Mouse (Mus musculus): ENCODE results near the gene Tyk2.
A peak's percentile ranks its signal among the peaks of the same experiment; 100 is the strongest.

The Tyk2 gene

GRCm38 (mm10) chr9:21131059-21131956, at the start of gene Tyk2:
Gene Tyk2, minus strand, starts transcription at chr9:21131243.
- peak; percentile 93 to 95 for DNase-seq

- DNase-seq: no peak
Measured at GRCm38 (mm10) chr9:21180841-21181240, 49.8 kb upstream of the Tyk2 start.

DNA sequence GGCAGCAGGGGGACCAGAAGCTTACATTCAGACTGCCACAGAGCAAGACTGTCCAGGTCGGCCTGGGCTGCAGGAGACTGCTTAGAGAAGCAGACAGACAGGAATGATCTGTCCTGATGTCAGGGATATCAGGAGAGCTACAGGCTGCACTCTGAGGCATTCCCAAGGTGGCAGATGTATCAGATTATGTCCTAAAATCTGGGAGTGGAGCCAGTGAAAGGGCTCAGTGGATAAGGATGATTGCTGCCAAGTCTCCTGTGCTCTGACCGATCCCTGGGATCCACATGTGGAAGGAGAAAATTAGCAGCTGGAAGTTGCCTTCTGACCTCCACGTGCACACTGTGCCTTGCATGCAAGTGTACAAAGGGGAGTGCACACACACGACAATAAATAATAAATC, 49.4 kb upstream of the Tyk2 start:
- no peak for DNase-seq

DNA sequence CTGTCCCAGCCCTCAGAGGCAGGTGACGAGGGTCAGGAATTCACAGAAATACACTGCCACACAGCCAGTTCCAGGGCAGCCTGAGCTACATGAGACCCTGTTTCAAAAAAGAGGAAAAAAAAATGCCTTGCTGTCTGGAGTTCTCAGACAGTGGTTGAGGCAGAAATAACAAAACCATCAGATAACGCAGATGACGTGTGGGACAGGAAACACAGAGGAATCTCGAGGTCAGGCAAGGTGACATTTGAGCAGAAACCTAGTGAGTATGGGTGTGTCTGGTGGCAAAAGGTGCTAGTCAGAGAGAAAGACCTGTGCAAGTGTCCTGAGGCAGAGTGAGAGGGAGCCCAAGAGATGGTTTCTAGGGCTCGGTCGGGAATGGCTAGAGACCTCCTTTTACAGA, 41.3 kb upstream of the Tyk2 start:
- DNase-seq: no peak

DNA sequence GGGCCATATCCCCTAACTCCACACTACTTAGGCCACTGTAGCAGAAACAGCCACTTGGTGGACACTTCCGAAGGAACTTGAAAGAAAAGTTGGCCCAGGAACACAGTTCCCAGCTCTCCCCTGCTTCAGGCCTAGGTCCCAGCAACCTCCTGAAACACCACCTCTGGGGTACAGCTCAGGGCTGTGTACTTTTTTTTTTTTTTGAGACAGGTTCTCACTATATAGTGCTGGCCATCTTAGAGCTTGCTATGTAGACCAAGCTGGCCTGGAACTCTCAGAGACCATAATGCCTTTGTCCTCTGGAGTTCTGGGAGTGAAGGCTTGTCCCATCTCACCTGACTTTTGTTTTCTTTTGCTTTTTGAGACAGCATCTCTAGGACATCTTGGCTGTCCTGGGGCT, 38.1 kb upstream of the Tyk2 start:
- DNase-seq: no peak

DNA sequence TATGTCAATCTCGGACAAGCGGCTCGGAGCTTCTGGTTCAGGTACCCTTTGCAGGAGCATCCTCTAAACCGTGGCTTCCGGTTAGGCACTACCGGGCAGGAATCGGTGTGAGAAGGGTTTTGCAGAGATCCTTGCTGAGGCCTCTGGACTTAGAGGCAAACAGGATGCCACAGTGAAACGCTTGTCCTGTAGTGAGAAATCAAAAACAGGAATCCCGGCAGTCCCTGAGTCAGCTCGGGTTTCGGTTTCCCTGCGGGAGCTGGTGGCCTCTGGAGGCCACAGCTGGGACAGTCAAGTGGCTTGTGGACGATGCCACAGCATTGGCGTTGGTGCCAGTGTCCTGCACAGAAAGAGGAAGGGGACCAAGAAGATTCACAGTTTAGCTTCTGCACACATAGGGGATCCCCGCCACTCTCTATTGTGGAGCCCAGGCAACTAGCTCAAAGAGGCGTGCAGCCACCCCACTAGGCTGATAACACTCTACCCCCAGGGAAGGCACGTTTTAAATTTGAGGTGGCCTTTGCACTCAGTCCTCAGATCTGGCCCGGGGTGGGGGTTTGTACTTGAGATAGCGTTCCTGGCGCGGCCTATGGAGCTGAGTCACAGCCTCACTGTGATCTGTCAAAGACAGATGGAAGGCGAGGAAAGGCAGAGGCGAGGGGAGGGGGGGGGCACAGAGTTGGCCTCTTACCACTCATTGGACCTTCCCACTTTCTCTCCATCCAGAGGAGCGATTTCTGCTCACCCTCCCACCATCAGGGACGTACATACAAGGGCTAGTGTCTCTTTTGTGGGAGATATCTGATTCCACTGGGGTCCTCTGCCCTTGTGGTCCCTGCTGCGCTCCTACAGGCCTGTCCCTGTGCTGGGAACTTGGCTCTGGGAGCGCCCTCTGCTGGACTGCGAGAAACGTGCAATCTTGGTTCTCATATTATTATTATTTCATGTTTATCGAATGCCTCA, 37.4 kb upstream of the Tyk2 start:
- DNase-seq: peak; percentile 83 to 87

DNA sequence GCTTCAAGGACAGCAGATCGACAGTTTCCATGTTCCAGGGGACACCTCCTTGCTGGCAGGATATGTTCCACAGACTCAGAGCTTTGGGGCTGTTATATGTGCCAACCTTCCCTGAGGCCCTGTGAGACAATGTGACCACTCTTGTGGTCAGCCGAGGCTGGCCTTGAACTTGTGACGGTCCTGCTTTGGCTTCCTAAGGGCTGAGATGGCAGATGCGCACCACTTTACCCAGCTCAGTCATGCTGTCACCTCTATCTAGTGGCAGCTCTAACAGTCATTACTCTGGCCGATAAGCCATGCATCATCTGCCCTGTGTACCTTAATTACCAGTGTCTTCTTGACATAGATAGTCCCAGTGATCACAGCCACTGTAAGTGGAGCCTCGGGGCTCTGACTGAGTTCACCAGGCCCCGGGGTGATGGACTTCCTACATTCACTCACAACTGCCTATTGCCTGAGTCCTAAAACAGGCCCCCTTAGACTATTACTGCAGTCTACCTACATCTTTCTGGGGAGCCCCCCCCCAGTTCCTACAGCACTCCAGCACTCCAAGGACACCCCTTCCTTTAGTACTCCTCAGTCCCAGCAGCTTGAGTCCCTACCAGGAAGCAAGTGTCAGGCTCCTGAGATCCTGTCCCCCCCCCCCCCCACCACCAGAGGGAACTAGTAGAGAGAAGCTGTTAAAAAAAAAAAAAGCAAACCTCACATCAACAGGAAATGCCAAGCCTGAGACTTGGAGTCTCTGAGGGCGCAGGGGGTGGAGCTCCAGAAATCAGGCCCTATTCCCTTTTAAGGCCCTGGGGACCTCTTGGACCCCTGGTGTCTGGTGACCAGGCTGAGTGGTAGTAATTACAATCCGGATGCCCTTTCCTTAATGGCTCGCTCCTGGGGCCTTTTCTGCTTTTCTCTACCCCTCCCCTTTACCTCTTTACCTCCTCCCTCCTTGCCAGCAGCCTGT, 36.4 kb upstream of the Tyk2 start:
- peak; percentile 64 to 82 for DNase-seq

- DNase-seq: no peak
Measured at GRCm38 (mm10) chr9:21166516-21166915, 35.5 kb upstream of the Tyk2 start.

GRCm38 (mm10) chr9:21165952-21166451, 35.0 kb upstream of the Tyk2 start:
- DNase-seq: peak; percentile 68 to 78

GRCm38 (mm10) chr9:21165041-21165951, 34.3 kb upstream of the Tyk2 start, which contains the start of gene Pde4a:
Gene Pde4a, plus strand, starts transcription at chr9:21165714.
- peak; percentile 73 to 86 for DNase-seq

DNA sequence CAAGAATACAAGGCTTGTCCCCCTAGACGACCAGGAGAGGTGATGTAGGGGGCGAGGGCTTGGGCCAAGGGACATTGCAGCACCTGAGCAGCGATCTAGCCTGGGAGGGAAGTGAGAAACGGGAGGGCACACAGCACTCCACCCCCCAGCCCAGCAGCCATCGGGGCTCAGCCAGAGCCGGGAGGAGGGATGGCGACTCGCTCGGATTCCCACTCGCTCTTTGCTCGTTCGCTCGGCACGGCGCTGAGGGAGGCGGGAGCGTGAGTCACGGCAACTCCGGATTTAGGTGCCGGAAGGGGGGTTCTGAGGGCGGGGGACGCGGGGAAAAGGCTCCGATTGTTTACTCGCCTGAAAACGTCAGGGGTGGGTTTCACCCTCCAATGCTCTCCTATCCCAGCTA, 33.0 kb upstream of the Tyk2 start:
- DNase-seq: peak in 1 of 2 experiments; percentile 35

GRCm38 (mm10) chr9:21163086-21164050, 32.3 kb upstream of the Tyk2 start:
- DNase-seq: no peak

DNA sequence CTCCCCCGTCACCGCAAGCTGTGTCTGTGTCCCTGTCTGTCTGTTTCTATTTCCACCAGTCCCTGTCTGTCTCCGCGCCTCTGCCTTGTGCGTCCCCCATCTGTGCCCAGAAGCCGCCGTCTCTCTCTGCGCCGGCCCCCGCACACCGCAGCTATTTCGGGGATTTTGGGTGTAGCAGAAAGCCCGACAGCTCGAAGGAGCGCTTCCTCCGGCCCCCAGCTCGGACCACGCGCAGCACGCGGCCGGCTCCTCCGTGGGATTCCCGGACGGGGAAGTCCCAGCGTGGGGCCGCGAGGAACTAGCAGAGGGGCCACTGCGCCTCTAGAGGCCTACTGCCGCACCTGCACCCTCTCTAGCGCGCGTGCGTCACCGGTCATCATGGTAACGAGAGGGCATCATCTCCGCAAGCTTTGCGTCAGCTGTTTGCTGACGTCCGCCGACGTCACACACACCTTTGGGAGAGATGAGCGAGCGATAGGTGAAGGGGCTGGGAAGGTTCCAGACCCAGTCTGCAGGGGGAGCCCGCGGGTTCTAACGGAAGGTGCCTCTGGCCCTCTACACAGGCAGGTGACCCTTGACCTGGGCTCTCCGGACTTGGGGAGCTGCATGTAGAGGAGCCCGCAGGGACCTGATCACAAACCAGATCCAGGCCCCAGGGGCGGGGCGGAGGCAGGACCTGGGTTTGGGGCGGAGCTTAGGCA, 30.3 kb upstream of the Tyk2 start:
- peak; percentile 88 to 91 for DNase-seq

DNA sequence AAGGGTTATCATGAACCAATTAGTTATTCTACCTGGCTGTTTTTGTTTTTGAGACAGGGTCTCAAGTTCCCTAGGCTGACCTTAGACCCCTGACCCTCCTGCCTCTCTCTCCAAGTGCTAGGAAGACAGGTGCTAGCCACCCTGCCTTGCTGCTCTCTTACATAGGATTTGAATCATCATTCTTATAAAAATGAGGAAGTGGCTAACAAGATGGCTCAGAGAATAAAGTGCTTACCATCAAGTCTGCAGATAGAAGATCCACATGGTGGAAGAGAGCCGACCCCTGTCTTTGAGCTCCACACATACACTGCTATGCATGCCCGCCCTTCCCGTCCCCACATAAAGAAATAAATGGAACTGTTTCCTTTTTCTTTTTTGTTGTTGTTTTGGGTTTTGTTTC, 23.7 kb upstream of the Tyk2 start:
- DNase-seq: no peak

- DNase-seq: peak; percentile 48 to 61
Measured at GRCm38 (mm10) chr9:21153833-21154232, 22.8 kb upstream of the Tyk2 start.

DNA sequence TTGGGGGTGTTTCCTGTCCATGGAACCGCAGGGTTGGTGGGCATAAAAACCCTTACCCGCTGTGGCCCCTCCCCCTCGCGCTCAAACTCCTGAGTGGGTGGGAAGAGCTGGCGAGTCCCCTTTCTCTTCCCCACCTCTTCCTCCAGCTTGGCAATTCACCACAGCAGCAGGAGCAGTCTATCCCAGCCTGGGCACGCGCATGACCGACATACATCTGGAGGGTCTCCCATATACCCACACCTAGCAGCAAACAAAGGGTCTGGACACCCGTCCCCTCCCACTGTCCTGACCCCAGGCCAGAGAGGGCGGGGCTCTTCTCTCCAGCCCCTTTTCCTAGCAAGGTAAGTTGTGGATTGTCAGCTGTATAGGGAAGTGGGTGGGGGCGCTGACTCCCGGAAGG, 22.3 kb upstream of the Tyk2 start:
- peak in 1 of 2 experiments; percentile 34 for DNase-seq

DNA sequence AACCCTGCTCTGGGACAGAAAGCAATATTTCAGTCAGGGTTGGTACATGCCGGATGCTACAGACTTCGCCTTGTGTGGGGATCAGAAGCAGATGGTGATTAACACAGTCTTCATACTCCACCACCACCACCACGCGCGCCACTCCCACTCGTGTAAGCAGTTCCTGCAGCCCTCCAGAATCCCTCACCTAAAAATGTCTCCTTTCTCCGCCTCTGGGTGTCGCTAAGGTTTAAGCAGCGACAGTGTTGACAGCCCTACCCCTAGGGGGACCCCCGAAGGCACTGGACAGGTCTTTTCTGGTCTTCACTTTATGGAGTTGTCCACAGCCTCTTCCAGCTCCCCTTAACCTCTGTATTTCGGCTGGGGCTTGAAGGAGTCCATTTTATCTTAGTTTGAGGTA, 21.7 kb upstream of the Tyk2 start:
- peak; percentile 71 to 76 for DNase-seq

GRCm38 (mm10) chr9:21149654-21150419, 18.8 kb upstream of the Tyk2 start, which contains the start of gene Cdc37:
Gene Cdc37, minus strand, starts transcription at chr9:21149982.
- DNase-seq: peak; percentile 95 to 97

All from lung, postnatal 4 days (tissue).